Mouse (Mus musculus) embryonic facial prominence, embryonic 11.5 days (tissue): Measurements from ENCODE around the gene Castor2. TPM values are rescaled to one million over a fixed set of nuclear protein-coding genes. Genes with fewer than 3 reads are reported as not detected.

Experiments used
- ATAC-seq: fragments of 200-750 bp; cut with Nextera tagmentation; replicated peaks from 2 replicates; pipeline ENCODE4 v1.8.0; 2017; ENCODE audit warnings: low read depth; ENCODE audit not compliant: insufficient number of reproducible peaks, low FRiP score, low TSS enrichment
- DNase-seq: peaks from one replicate; pipeline ENCODE4 v3.0.0-alpha.2; 2015; ENCODE audit warnings: low spot score
- H3K27ac ChIP-seq: fragments of 300-500 bp; sonication (generic); replicated peaks from 2 replicates; pipeline ENCODE4 v1.5.1; 2014; ENCODE audit warnings: mild to moderate bottlenecking, low read depth, low read length, control low read depth
- H3K27me3 ChIP-seq: fragments of 300-500 bp; sonication (generic); 2 replicates; pipeline ENCODE4 v1.6.1; 2014; ENCODE audit warnings: mild to moderate bottlenecking, low read length, moderate library complexity, mixed read lengths; ENCODE audit not compliant: control insufficient read depth, insufficient read depth
- H3K36me3 ChIP-seq: fragments of 300-500 bp; sonication (generic); replicated peaks from 2 replicates; pipeline ENCODE4 v1.6.1; 2014; ENCODE audit warnings: low read depth, mild to moderate bottlenecking, low read length, moderate library complexity, mixed read lengths; ENCODE audit not compliant: control insufficient read depth, insufficient read depth
- H3K4me1 ChIP-seq: fragments of 300-500 bp; sonication (generic); 2 replicates; pipeline ENCODE4 v1.6.1; 2014; ENCODE audit warnings: low read length, mixed read lengths; ENCODE audit not compliant: control insufficient read depth, insufficient read depth
- H3K4me2 ChIP-seq: fragments of 300-500 bp; sonication (generic); 2 replicates; pipeline ENCODE4 v1.6.1; 2014; ENCODE audit warnings: low read depth, mild to moderate bottlenecking, control low read depth, low read length, moderate library complexity
- H3K4me3 ChIP-seq: fragments of 300-500 bp; sonication (generic); 2 replicates; pipeline ENCODE4 v1.5.1; 2014; ENCODE audit warnings: low read depth, low read length, control low read depth
- H3K9ac ChIP-seq: fragments of 300-500 bp; sonication (generic); replicated peaks from 2 replicates; pipeline ENCODE4 v1.6.1; 2014; ENCODE audit warnings: mild to moderate bottlenecking, control low read depth, low read length
- H3K9me3 ChIP-seq: fragments of 300-500 bp; sonication (generic); replicated peaks from 2 replicates; pipeline ENCODE4 v1.6.1; 2016; ENCODE audit warnings: mild to moderate bottlenecking, low read length, inconsistent platforms, mixed read lengths; ENCODE audit not compliant: control insufficient read depth
- WGBS: fragments of 180-500 bp; shearing (Covaris S2); extraction: QIAGEN DNeasy Blood & Tissue Kit; methylation state at CpG from one replicate; pipeline ENCODE4 v1.1.7; 2014; 5-methylcytosine and 5-hydroxymethylcytosine counted together
- polyA plus RNA-seq: library from polyadenylated mRNA; unstranded; fragments of >200 nt; fragmentation: Nextera tagmentation; extraction: Ambion mirVana; gene quantifications from 2 replicates; pipeline ENCODE4 v1.2.1, GENCODE M21; 2014

The Castor2 gene
- polyA plus RNA-seq: 8.4 and 9.2 TPM in 2 replicates

GRCm38 (mm10) chr5:134099496-134100211 is at the start of gene Castor2:
Castor2 (plus strand) TSS chr5:134099711.
- WGBS: under 1% methylated on average over 53 of the region's 58 CpGs
- ATAC-seq (peak; percentile 86), DNase-seq (peak; percentile 96)
- no peaks in the 10 kb centered on the region for H3K36me3 ChIP-seq
- no peaks in the 10 kb centered on the region for H3K27me3 ChIP-seq
- H3K9ac ChIP-seq: peak within 1 kb of the TSS; percentile 78
- H3K4me1 ChIP-seq: no peaks in the 10 kb centered on the region
- H3K9me3 ChIP-seq: no peaks in the 10 kb centered on the region
- H3K4me2 ChIP-seq: peak within 1 kb of the TSS; percentile 92
- peak within 1 kb of the TSS; percentile 78 for H3K4me3 ChIP-seq
- peak within 1 kb of the TSS; percentile 82 for H3K27ac ChIP-seq

GRCm38 (mm10) chr5:134050711-134051110 is 48.8 kb upstream of the Castor2 start:
- no peak for ATAC-seq
- no peaks in the 10 kb centered on the region for H3K4me1 ChIP-seq
- no peaks in the 10 kb centered on the region for H3K27me3 ChIP-seq
- H3K4me3 ChIP-seq: no peak overlapping the region
- H3K4me2 ChIP-seq: no peak overlapping the region
- no peak for DNase-seq
- WGBS: 40% methylated on average over 10 of the region's 10 CpGs
- H3K36me3 ChIP-seq: no peaks in the 10 kb centered on the region
- no peak overlapping the region for H3K9ac ChIP-seq
- peaks cover 3% of the 10 kb centered on the region; the same call in 1 of the 2 replicates for H3K9me3 ChIP-seq
- no peak overlapping the region for H3K27ac ChIP-seq

GRCm38 (mm10) chr5:134052614-134053013 is 46.9 kb upstream of the Castor2 start:
- Histone ChIP-seq H3K27me3 (no peaks in the 10 kb centered on the region), H3K4me3 (no peak overlapping the region), H3K27ac (no peak overlapping the region), H3K4me2 (no peak overlapping the region), H3K36me3 (no peaks in the 10 kb centered on the region), H3K9ac (no peak overlapping the region), H3K9me3 (no peaks in the 10 kb centered on the region), H3K4me1 (no peaks in the 10 kb centered on the region)
- DNase-seq: no peak
- WGBS: 88% methylated on average over 4 of the region's 4 CpGs
- no peak for ATAC-seq

GRCm38 (mm10) chr5:134054496-134054895 is 45.0 kb upstream of the Castor2 start:
- no peaks in the 10 kb centered on the region for H3K27me3 ChIP-seq
- no peak overlapping the region for H3K27ac ChIP-seq
- no peaks in the 10 kb centered on the region for H3K9me3 ChIP-seq
- H3K4me1 ChIP-seq: no peaks in the 10 kb centered on the region
- no peak overlapping the region for H3K4me3 ChIP-seq
- ATAC-seq (no peak), DNase-seq (no peak)
- WGBS: 76% methylated on average over 4 of the region's 4 CpGs
- H3K9ac ChIP-seq: no peak overlapping the region
- H3K36me3 ChIP-seq: no peaks in the 10 kb centered on the region
- no peak overlapping the region for H3K4me2 ChIP-seq

GRCm38 (mm10) chr5:134058793-134059352 is 40.6 kb upstream of the Castor2 start:
- H3K9me3 ChIP-seq: no peaks in the 10 kb centered on the region
- no peak overlapping the region for H3K9ac ChIP-seq
- H3K36me3 ChIP-seq: no peaks in the 10 kb centered on the region
- ATAC-seq (no peak), DNase-seq (peak; percentile 58)
- no peak overlapping the region for H3K27ac ChIP-seq
- no peak overlapping the region for H3K4me2 ChIP-seq
- no peaks in the 10 kb centered on the region for H3K4me1 ChIP-seq
- H3K27me3 ChIP-seq: no peaks in the 10 kb centered on the region
- no peak overlapping the region for H3K4me3 ChIP-seq
- WGBS: 39% methylated on average over 13 of the region's 13 CpGs

- no peaks in the 10 kb centered on the region for H3K4me1 ChIP-seq
- no peak overlapping the region for H3K9ac ChIP-seq
- peak; percentile 95 for DNase-seq
- no peaks in the 10 kb centered on the region for H3K9me3 ChIP-seq
- 0 out of 2 replicates have a peak, but pooled peaks have one; percentile 59 for ATAC-seq
- H3K4me2 ChIP-seq: no peak overlapping the region
- H3K27ac ChIP-seq: no peak overlapping the region
- WGBS: 47% methylated on average over 15 of the region's 15 CpGs
- H3K36me3 ChIP-seq: no peaks in the 10 kb centered on the region
- H3K4me3 ChIP-seq: no peak overlapping the region
- H3K27me3 ChIP-seq: no peaks in the 10 kb centered on the region
Measured at GRCm38 (mm10) chr5:134063362-134064064, 36.0 kb upstream of the Castor2 start.

- no peak overlapping the region for H3K4me3 ChIP-seq
- no peaks in the 10 kb centered on the region for H3K36me3 ChIP-seq
- no peak for DNase-seq
- no peaks in the 10 kb centered on the region for H3K27me3 ChIP-seq
- no peaks in the 10 kb centered on the region for H3K4me1 ChIP-seq
- H3K9me3 ChIP-seq: no peaks in the 10 kb centered on the region
- WGBS: 63% methylated on average over 3 of the region's 3 CpGs
- H3K4me2 ChIP-seq: no peak overlapping the region
- no peak overlapping the region for H3K27ac ChIP-seq
- no peak overlapping the region for H3K9ac ChIP-seq
- no peak for ATAC-seq
Measured at GRCm38 (mm10) chr5:134066261-134066660, 33.2 kb upstream of the Castor2 start.

- 29% methylated on average over 1 of the region's 1 CpGs for WGBS
- no peak for ATAC-seq
- peak; percentile 67 for DNase-seq
- Histone ChIP-seq H3K9ac (no peak overlapping the region), H3K27ac (no peak overlapping the region), H3K9me3 (no peaks in the 10 kb centered on the region), H3K4me3 (no peak overlapping the region), H3K36me3 (no peaks in the 10 kb centered on the region), H3K4me2 (no peak overlapping the region), H3K27me3 (no peaks in the 10 kb centered on the region), H3K4me1 (no peaks in the 10 kb centered on the region)
Measured at GRCm38 (mm10) chr5:134067924-134068323, 31.6 kb upstream of the Castor2 start.
